Mouse (Mus musculus) stomach, embryonic 14.5 days (tissue): ENCODE results near the gene Barx1. TPM values are rescaled to one million over a fixed set of nuclear protein-coding genes. Genes with fewer than 3 reads are reported as not detected.

Experiments used
- ATAC-seq: fragments of 200-750 bp; cut with Nextera tagmentation; 2 replicates; pipeline ENCODE4 v1.8.0; 2017; ENCODE audit warnings: low read depth, moderate TSS enrichment; ENCODE audit not compliant: insufficient number of reproducible peaks, insufficient read depth, low FRiP score
- H3K27ac ChIP-seq: fragments of 300-500 bp; sonication (generic); 2 replicates; pipeline ENCODE4 v1.5.1; 2014; ENCODE audit warnings: mild to moderate bottlenecking, low read length, moderate library complexity, mixed read lengths
- H3K27me3 ChIP-seq: fragments of 300-500 bp; sonication (generic); 2 replicates; pipeline ENCODE4 v1.6.1; 2014; ENCODE audit warnings: low read length, control low read depth, mixed read lengths; ENCODE audit not compliant: control insufficient read depth, insufficient read depth
- H3K36me3 ChIP-seq: fragments of 300-500 bp; sonication (generic); 2 replicates; pipeline ENCODE4 v1.6.1; 2014; ENCODE audit warnings: mild to moderate bottlenecking, control low read depth, low read length, moderate library complexity, mixed read lengths; ENCODE audit not compliant: control insufficient read depth, insufficient read depth
- H3K4me1 ChIP-seq: fragments of 300-500 bp; sonication (generic); 2 replicates; pipeline ENCODE4 v1.6.1; 2014; ENCODE audit warnings: low read length, control low read depth, mixed read lengths; ENCODE audit not compliant: control insufficient read depth, insufficient read depth
- H3K4me2 ChIP-seq: fragments of 300-500 bp; sonication (generic); replicated peaks from 2 replicates; pipeline ENCODE4 v1.6.1; 2014; ENCODE audit warnings: low read depth, low read length, control low read depth
- H3K4me3 ChIP-seq: fragments of 300-500 bp; sonication (generic); 2 replicates; pipeline ENCODE4 v1.5.1; 2014; ENCODE audit warnings: low read depth, low read length, control low read depth
- H3K9ac ChIP-seq: fragments of 300-500 bp; sonication (generic); replicated peaks from 2 replicates; pipeline ENCODE4 v1.6.1; 2014; ENCODE audit warnings: low read depth, mild to moderate bottlenecking, control low read depth, low read length, moderate library complexity, mixed read lengths
- H3K9me3 ChIP-seq: fragments of 300-500 bp; sonication (generic); 2 replicates; pipeline ENCODE4 v1.6.1; 2016; ENCODE audit warnings: low read depth, low read length, control low read depth; ENCODE audit not compliant: control insufficient read depth
- WGBS: fragments of 180-500 bp; shearing (Covaris S2); extraction: QIAGEN DNeasy Blood & Tissue Kit; methylation state at CpG from one replicate; pipeline ENCODE4 v1.1.7; 2014; 5-methylcytosine and 5-hydroxymethylcytosine counted together
- polyA plus RNA-seq: library from polyadenylated mRNA; unstranded; fragments of >200 nt; fragmentation: Nextera tagmentation; extraction: Ambion mirVana; gene quantifications from 2 replicates; pipeline ENCODE4 v1.2.1, GENCODE M21; 2014

The Barx1 gene
- polyA plus RNA-seq, 1 experiment from 2014 or later: 128 TPM

DNA sequence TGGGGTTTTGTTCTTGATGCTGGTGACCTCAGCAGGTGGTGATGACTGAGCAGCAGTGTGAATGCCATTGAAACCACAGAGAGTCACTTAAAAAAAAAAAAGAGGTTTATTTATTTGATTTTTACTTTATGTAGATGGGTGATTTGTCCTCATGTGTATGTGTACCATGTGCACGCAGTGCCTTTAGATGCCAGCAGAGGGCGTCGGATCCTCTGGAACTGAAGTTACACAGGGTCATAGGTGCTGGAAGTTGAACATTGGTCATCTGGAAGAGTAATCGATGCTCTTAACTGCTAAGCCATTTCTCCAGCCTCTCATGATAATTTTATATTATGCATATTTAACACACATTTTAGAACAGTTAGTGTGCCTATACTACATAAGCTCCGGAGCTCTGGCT, 11.8 kb downstream of the Barx1 start:
- H3K9me3 ChIP-seq: no peaks in the 10 kb centered on the region
- H3K36me3 ChIP-seq: no peaks in the 10 kb centered on the region
- no peak overlapping the region for H3K4me3 ChIP-seq
- WGBS: 77% methylated on average over 5 of the region's 5 CpGs
- H3K4me1 ChIP-seq: 0 out of 2 replicates have a peak, but pooled peaks cover 2% of the 10 kb centered on the region
- ATAC-seq: no peak
- H3K27me3 ChIP-seq: 0 out of 2 replicates have a peak, but pooled peaks cover 9% of the 10 kb centered on the region
- no peak overlapping the region for H3K27ac ChIP-seq
- no peak overlapping the region for H3K9ac ChIP-seq
- H3K4me2 ChIP-seq: no peak overlapping the region

DNA sequence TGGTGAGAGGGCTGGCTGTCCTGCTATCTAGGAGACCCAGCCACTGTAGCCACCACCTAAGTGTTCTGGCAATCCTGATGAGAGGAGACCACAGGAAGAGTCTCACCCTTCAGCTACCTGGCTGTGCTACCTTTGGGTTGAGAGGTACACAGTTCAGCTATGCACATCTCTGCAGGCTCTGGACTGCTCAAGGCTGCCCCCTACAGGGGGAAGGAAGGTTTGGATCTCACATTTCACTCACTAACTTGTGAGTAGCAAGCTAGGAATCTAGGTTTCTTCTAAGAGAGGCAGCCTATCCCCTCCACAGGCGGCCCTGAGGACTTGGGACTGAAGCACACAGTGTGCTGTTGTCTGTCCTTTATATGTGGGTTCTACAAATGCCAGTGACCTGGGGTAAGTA, 16.6 kb downstream of the Barx1 start:
- no peak for ATAC-seq
- no peak overlapping the region for H3K4me3 ChIP-seq
- H3K27ac ChIP-seq: no peak overlapping the region

GRCm38 (mm10) chr13:48686666-48687065, 23.9 kb downstream of the Barx1 start:
- H3K4me1 ChIP-seq: no peaks in the 10 kb centered on the region
- ATAC-seq: no peak
- no peaks in the 10 kb centered on the region for H3K36me3 ChIP-seq
- H3K9ac ChIP-seq: no peak overlapping the region
- H3K27me3 ChIP-seq: no peaks in the 10 kb centered on the region
- no peak overlapping the region for H3K4me2 ChIP-seq
- no peaks in the 10 kb centered on the region for H3K9me3 ChIP-seq
- 65% methylated on average over 5 of the region's 5 CpGs for WGBS
- no peak overlapping the region for H3K27ac ChIP-seq
- no peak overlapping the region for H3K4me3 ChIP-seq

More for the DNA sequence above, 16.6 kb downstream of the Barx1 start:
- Histone ChIP-seq H3K27me3 (no peaks in the 10 kb centered on the region), H3K36me3 (no peaks in the 10 kb centered on the region), H3K9ac (no peak overlapping the region), H3K4me2 (no peak overlapping the region), H3K9me3 (no peaks in the 10 kb centered on the region), H3K4me1 (0 out of 2 replicates have a peak, but pooled peaks cover 5% of the 10 kb centered on the region)
- 47% methylated on average over 1 of the region's 1 CpGs for WGBS

DNA sequence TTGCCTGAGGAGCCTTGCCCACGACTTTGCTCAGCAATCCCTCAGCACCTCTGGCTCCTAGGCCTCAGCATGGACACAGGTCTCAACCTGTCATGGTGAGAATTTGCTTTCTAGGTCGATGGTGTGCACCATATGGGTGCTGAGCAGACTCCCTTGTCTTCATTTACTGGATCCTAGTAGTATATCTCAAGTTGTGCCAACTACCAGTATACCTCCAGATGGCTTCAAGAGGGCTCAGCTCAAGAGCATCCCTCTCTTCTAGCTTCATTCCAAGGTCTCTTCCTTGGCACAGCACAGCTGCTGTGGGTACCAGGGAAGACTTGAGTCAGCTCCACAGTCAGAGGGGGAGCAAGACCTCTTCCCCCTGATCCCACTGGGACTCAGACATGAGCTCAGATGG, 29.2 kb downstream of the Barx1 start:
- Histone ChIP-seq H3K9ac (no peak overlapping the region), H3K9me3 (no peaks in the 10 kb centered on the region), H3K27ac (no peak overlapping the region), H3K27me3 (no peaks in the 10 kb centered on the region), H3K36me3 (no peaks in the 10 kb centered on the region), H3K4me3 (no peak overlapping the region), H3K4me1 (peaks cover 37% of the 10 kb centered on the region), H3K4me2 (no peak overlapping the region)
- 55% methylated on average over 2 of the region's 2 CpGs for WGBS
- no peak for ATAC-seq

DNA sequence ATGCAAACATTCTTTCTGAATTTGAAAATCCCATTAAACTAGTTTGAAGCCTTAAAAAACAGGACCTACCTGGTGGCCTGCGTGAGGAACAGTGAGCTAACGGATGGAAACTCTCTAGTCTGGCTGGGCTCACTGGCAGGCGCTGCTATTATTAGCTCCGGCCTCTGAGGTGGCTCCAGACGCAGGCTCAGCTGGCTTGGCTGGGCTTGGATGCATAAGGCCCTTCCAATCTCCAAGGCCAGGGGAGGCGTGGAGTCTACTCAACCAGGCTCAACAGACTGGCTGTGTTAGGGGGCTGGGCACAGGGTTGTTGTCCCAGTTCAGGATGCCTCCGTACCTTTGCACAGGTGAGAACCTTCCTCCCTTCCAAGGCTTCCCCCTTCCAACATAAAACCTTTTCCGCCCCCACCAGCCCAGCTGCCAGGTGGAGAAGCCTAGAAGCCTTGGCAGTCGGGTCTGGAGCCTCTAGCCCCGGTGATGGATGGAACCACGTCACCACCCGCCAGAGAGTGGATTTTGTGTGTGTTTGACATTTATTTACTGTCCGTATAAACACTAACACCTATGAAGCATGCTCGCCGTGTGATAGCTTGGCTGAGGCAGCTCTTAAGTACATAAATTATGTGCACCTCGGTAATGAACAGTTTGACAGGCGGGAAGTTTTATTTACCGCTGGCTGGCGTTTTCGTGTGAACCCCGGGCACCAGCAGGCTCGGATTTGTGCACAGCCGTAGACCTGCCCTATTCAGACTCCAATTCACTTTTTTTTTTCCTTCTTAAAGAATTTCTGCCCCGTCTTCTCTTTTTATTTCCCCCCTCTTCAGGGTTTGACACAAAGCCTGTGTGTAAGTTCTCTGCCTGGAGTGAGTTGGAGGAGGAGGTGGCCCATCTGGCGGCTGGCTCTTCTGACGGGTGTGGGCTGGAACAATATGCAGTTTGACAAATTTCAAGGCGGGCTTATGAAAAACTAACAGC, 31.6 kb downstream of the Barx1 start:
- peak overlapping the region; percentile 92 for H3K27ac ChIP-seq
- peaks cover 38% of the 10 kb centered on the region for H3K4me1 ChIP-seq
- peak; percentile 82 for ATAC-seq
- H3K4me2 ChIP-seq: peak overlapping the region; percentile 25
- WGBS: 17% methylated on average over 27 of the region's 27 CpGs
- H3K36me3 ChIP-seq: no peaks in the 10 kb centered on the region
- H3K27me3 ChIP-seq: no peaks in the 10 kb centered on the region
- no peaks in the 10 kb centered on the region for H3K9me3 ChIP-seq
- 0 out of 2 replicates have a peak overlapping the region, but pooled peaks have one; percentile 3 for H3K4me3 ChIP-seq
- H3K9ac ChIP-seq: no peak overlapping the region

DNA sequence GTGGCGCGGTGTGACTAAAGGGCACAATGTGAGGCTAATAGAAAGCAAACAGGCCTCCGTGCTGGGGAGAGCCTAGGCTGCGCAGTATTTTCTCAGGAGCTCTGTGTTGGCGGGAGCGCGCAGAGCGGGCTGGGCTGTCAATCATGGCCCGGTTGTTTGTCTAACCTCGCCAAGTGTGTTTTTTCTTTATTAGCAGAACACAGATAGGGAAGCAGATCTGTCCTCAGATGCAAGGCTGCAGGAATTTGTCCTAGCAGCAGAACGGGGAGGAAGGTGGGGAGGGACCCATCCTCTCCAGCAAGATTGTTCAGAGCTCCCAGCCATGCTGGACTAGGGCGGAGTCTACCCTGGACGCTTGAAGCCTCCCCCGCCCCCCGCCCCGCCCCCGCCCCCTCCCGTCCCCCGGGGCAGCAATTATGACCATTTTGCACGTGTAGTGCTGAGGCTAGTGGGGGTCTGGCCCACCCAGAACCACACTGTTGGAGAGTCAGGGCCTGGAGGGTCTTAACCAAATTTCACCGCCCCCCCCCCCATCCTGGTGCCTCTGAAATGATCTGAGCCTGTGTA, 43.7 kb downstream of the Barx1 start:
- ATAC-seq: peak; percentile 80
- Histone ChIP-seq H3K4me1 (0 out of 2 replicates have a peak, but pooled peaks cover 3% of the 10 kb centered on the region), H3K9ac (no peak overlapping the region), H3K9me3 (no peaks in the 10 kb centered on the region), H3K4me2 (peak overlapping the region; percentile 39), H3K27me3 (no peaks in the 10 kb centered on the region), H3K36me3 (no peaks in the 10 kb centered on the region), H3K4me3 (peak overlapping the region; percentile 26), H3K27ac (peak overlapping the region; percentile 0; the same call in 1 of the 2 replicates)
- 4% methylated on average over 21 of the region's 21 CpGs for WGBS

DNA sequence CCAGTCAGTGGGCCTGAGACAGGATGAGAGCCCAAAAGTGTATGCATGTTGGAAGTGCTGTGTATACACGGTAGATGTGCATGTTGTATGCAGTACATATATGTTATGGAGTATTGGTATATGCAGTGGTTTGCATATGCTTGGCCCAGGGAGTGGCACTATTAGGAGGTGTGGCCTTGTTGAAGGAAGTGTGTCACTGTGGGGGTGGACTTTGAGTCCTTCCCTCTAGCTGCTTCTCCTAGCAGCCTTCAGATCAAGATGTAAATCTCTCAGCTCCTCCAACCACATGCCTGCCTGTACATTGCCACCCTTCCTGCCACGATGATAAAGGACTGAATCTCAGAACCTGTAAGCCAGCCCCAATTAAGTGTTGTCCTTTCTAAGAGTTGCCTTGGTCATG, 49.9 kb downstream of the Barx1 start:
- Histone ChIP-seq H3K4me1 (peaks cover 5% of the 10 kb centered on the region; the same call in 1 of the 2 replicates), H3K4me2 (no peak overlapping the region), H3K27me3 (no peaks in the 10 kb centered on the region), H3K36me3 (no peaks in the 10 kb centered on the region), H3K27ac (no peak overlapping the region), H3K9ac (no peak overlapping the region), H3K4me3 (no peak overlapping the region), H3K9me3 (no peaks in the 10 kb centered on the region)
- ATAC-seq: no peak
- WGBS: 73% methylated on average over 2 of the region's 2 CpGs

GRCm38 (mm10) chr13:48716075-48716474, 53.3 kb downstream of the Barx1 start:
- no peaks in the 10 kb centered on the region for H3K27me3 ChIP-seq
- H3K4me3 ChIP-seq: no peak overlapping the region
- ATAC-seq: no peak
- H3K9ac ChIP-seq: no peak overlapping the region
- H3K36me3 ChIP-seq: no peaks in the 10 kb centered on the region
- H3K4me2 ChIP-seq: no peak overlapping the region
- peaks cover 5% of the 10 kb centered on the region; the same call in 1 of the 2 replicates for H3K4me1 ChIP-seq
- H3K27ac ChIP-seq: peak overlapping the region; percentile 49; the same call in 1 of the 2 replicates
- peaks cover 4% of the 10 kb centered on the region; the same call in 1 of the 2 replicates for H3K9me3 ChIP-seq
- WGBS: 49% methylated on average over 4 of the region's 4 CpGs
